Mouse (Mus musculus): ENCODE measurements at regions not wholly inside any gene's neighbourhood (a gene's known extent, or its start where the extent isn't known, plus 50 kb on each side); places are given as distances from the start of the nearest gene placed in this dataset.
A peak's percentile ranks its signal among the peaks of the same experiment; 100 is the strongest.

- no peak overlapping the region for H3K9ac ChIP-seq (replicated peaks)
- H3K4me2 ChIP-seq: peak overlapping the region; percentile 16
- no peak overlapping the region for H3K27ac ChIP-seq (replicated peaks)
- 41% methylated on average over 10 of the region's 10 CpGs for WGBS
- no peaks in the 10 kb centered on the region for H3K4me1 ChIP-seq
- H3K27me3 ChIP-seq (replicated peaks): no peaks in the 10 kb centered on the region
- no peak overlapping the region for H3K4me3 ChIP-seq (replicated peaks)
- ATAC-seq (ENCODE audit: low FRiP score): peak; percentile 77; the same call in 1 of the 2 replicates
- H3K9me3 ChIP-seq (replicated peaks): no peaks in the 10 kb centered on the region
- no peaks in the 10 kb centered on the region for H3K36me3 ChIP-seq
Measured at GRCm38 (mm10) chr9:91609457-91610166, 244.0 kb upstream of the Zic1 start.

- 60% methylated on average over 6 of the region's 6 CpGs for WGBS
Measured at GRCm38 (mm10) chr9:91601740-91602139, 236.1 kb upstream of the Zic1 start.

GRCm38 (mm10) chr9:91591915-91592314, 226.3 kb upstream of the Zic1 start:
- Histone ChIP-seq H3K4me3 (replicated peaks) (no peak overlapping the region), H3K9ac (replicated peaks) (no peak overlapping the region)
- no peak for ATAC-seq (ENCODE audit: low FRiP score)

More at GRCm38 (mm10) chr9:91601740-91602139, 236.1 kb upstream of the Zic1 start:
- Histone ChIP-seq H3K9me3 (replicated peaks) (no peaks in the 10 kb centered on the region), H3K36me3 (no peaks in the 10 kb centered on the region), H3K27ac (replicated peaks) (no peak overlapping the region), H3K4me1 (no peaks in the 10 kb centered on the region), H3K4me2 (no peak overlapping the region), H3K4me3 (replicated peaks) (no peak overlapping the region), H3K27me3 (replicated peaks) (no peaks in the 10 kb centered on the region), H3K9ac (replicated peaks) (no peak overlapping the region)
- ATAC-seq (ENCODE audit: low FRiP score): no peak

GRCm38 (mm10) chr9:91588756-91589155, 223.1 kb upstream of the Zic1 start:
- Histone ChIP-seq H3K27me3 (replicated peaks) (no peaks in the 10 kb centered on the region), H3K4me1 (no peaks in the 10 kb centered on the region), H3K4me3 (replicated peaks) (no peak overlapping the region), H3K4me2 (no peak overlapping the region), H3K9ac (replicated peaks) (no peak overlapping the region), H3K27ac (replicated peaks) (no peak overlapping the region), H3K36me3 (no peaks in the 10 kb centered on the region), H3K9me3 (replicated peaks) (no peaks in the 10 kb centered on the region)
- ATAC-seq (ENCODE audit: low FRiP score): no peak
- WGBS: 77% methylated on average over 6 of the region's 6 CpGs

More at GRCm38 (mm10) chr9:91591915-91592314, 226.3 kb upstream of the Zic1 start:
- Histone ChIP-seq H3K36me3 (no peaks in the 10 kb centered on the region), H3K9me3 (replicated peaks) (no peaks in the 10 kb centered on the region), H3K27ac (replicated peaks) (no peak overlapping the region), H3K4me1 (no peaks in the 10 kb centered on the region), H3K27me3 (replicated peaks) (no peaks in the 10 kb centered on the region), H3K4me2 (no peak overlapping the region)
- 34% methylated on average over 4 of the region's 4 CpGs for WGBS

GRCm38 (mm10) chr9:91587861-91588260, 222.3 kb upstream of the Zic1 start:
- no peaks in the 10 kb centered on the region for H3K27me3 ChIP-seq (replicated peaks)
- ATAC-seq (ENCODE audit: low FRiP score): no peak
- H3K36me3 ChIP-seq: no peaks in the 10 kb centered on the region
- H3K4me1 ChIP-seq: no peaks in the 10 kb centered on the region
- no peak overlapping the region for H3K4me2 ChIP-seq
- H3K4me3 ChIP-seq (replicated peaks): no peak overlapping the region
- 49% methylated on average over 5 of the region's 5 CpGs for WGBS
- no peak overlapping the region for H3K9ac ChIP-seq (replicated peaks)
- H3K9me3 ChIP-seq (replicated peaks): no peaks in the 10 kb centered on the region
- H3K27ac ChIP-seq (replicated peaks): no peak overlapping the region

- no peaks in the 10 kb centered on the region for H3K36me3 ChIP-seq
- no peak overlapping the region; the same call in 1 of the 2 replicates for H3K27ac ChIP-seq (replicated peaks)
- no peak overlapping the region for H3K4me3 ChIP-seq (replicated peaks)
- no peaks in the 10 kb centered on the region for H3K9me3 ChIP-seq (replicated peaks)
- 69% methylated on average over 7 of the region's 7 CpGs for WGBS
- no peak; the same call in 1 of the 2 replicates for ATAC-seq (ENCODE audit: low FRiP score)
- H3K9ac ChIP-seq (replicated peaks): no peak overlapping the region
- no peaks in the 10 kb centered on the region for H3K4me1 ChIP-seq
- no peak overlapping the region for H3K4me2 ChIP-seq
- H3K27me3 ChIP-seq (replicated peaks): no peaks in the 10 kb centered on the region
Measured at GRCm38 (mm10) chr9:91587271-91587670, 221.7 kb upstream of the Zic1 start.

GRCm38 (mm10) chr9:91586635-91587034, 221.0 kb upstream of the Zic1 start:
- WGBS: 82% methylated on average over 5 of the region's 5 CpGs
- no peak for ATAC-seq (ENCODE audit: low FRiP score)
- H3K9ac ChIP-seq (replicated peaks): no peak overlapping the region
- no peaks in the 10 kb centered on the region for H3K27me3 ChIP-seq (replicated peaks)
- no peak overlapping the region for H3K4me3 ChIP-seq (replicated peaks)
- H3K9me3 ChIP-seq (replicated peaks): no peaks in the 10 kb centered on the region
- H3K27ac ChIP-seq (replicated peaks): no peak overlapping the region
- H3K36me3 ChIP-seq: no peaks in the 10 kb centered on the region
- H3K4me2 ChIP-seq: no peak overlapping the region
- H3K4me1 ChIP-seq: no peaks in the 10 kb centered on the region

GRCm38 (mm10) chr9:91574156-91574555, 208.5 kb upstream of the Zic1 start:
- Histone ChIP-seq H3K27me3 (replicated peaks) (no peaks in the 10 kb centered on the region), H3K27ac (replicated peaks) (no peak overlapping the region)

GRCm38 (mm10) chr9:91566006-91566641, 200.5 kb upstream of the Zic1 start:
- no peak overlapping the region for H3K4me3 ChIP-seq (replicated peaks)
- no peak overlapping the region for H3K9ac ChIP-seq (replicated peaks)
- no peaks in the 10 kb centered on the region for H3K9me3 ChIP-seq (replicated peaks)
- no peak for ATAC-seq (ENCODE audit: low FRiP score)
- no peaks in the 10 kb centered on the region for H3K27me3 ChIP-seq (replicated peaks)
- H3K4me1 ChIP-seq: no peaks in the 10 kb centered on the region
- H3K4me2 ChIP-seq: no peak overlapping the region
- H3K36me3 ChIP-seq: no peaks in the 10 kb centered on the region
- 77% methylated on average over 5 of the region's 5 CpGs for WGBS
- H3K27ac ChIP-seq (replicated peaks): no peak overlapping the region

More at GRCm38 (mm10) chr9:91574156-91574555, 208.5 kb upstream of the Zic1 start:
- Histone ChIP-seq H3K4me2 (no peak overlapping the region), H3K36me3 (no peaks in the 10 kb centered on the region), H3K4me3 (replicated peaks) (no peak overlapping the region), H3K9me3 (replicated peaks) (no peaks in the 10 kb centered on the region), H3K9ac (replicated peaks) (no peak overlapping the region), H3K4me1 (no peaks in the 10 kb centered on the region)
- ATAC-seq (ENCODE audit: low FRiP score): no peak

- H3K36me3 ChIP-seq: no peaks in the 10 kb centered on the region
- H3K9ac ChIP-seq (replicated peaks): no peak overlapping the region
- no peak overlapping the region for H3K27ac ChIP-seq (replicated peaks)
- H3K4me2 ChIP-seq: no peak overlapping the region
- H3K4me3 ChIP-seq (replicated peaks): no peak overlapping the region
- no peaks in the 10 kb centered on the region for H3K4me1 ChIP-seq
- WGBS: 73% methylated on average over 2 of the region's 2 CpGs
- no peaks in the 10 kb centered on the region for H3K9me3 ChIP-seq (replicated peaks)
- no peaks in the 10 kb centered on the region for H3K27me3 ChIP-seq (replicated peaks)
- no peak for ATAC-seq (ENCODE audit: low FRiP score)
Measured at GRCm38 (mm10) chr9:91561331-91561730, 195.7 kb upstream of the Zic1 start.

GRCm38 (mm10) chr9:91559794-91560193, 194.2 kb upstream of the Zic1 start:
- H3K27ac ChIP-seq (replicated peaks): no peak overlapping the region
- no peaks in the 10 kb centered on the region for H3K4me1 ChIP-seq
- H3K36me3 ChIP-seq: no peaks in the 10 kb centered on the region
- 61% methylated on average over 6 of the region's 6 CpGs for WGBS
- ATAC-seq (ENCODE audit: low FRiP score): no peak
- H3K4me3 ChIP-seq (replicated peaks): no peak overlapping the region
- H3K9ac ChIP-seq (replicated peaks): no peak overlapping the region
- H3K27me3 ChIP-seq (replicated peaks): no peaks in the 10 kb centered on the region
- no peaks in the 10 kb centered on the region for H3K9me3 ChIP-seq (replicated peaks)
- no peak overlapping the region for H3K4me2 ChIP-seq

GRCm38 (mm10) chr9:91547051-91547450, 181.4 kb upstream of the Zic1 start:
- 68% methylated on average over 4 of the region's 4 CpGs for WGBS
- H3K4me2 ChIP-seq: no peak overlapping the region
- no peak overlapping the region for H3K27ac ChIP-seq (replicated peaks)
- H3K27me3 ChIP-seq (replicated peaks): no peaks in the 10 kb centered on the region
- ATAC-seq (ENCODE audit: low FRiP score): no peak
- H3K9ac ChIP-seq (replicated peaks): no peak overlapping the region
- H3K4me3 ChIP-seq (replicated peaks): no peak overlapping the region
- no peaks in the 10 kb centered on the region for H3K4me1 ChIP-seq
- H3K36me3 ChIP-seq: no peaks in the 10 kb centered on the region
- no peaks in the 10 kb centered on the region for H3K9me3 ChIP-seq (replicated peaks)
